Mouse (Mus musculus) c-Kit-positive CD71-positive TER-119-positive erythroid progenitor cells, embryonic 14.5 days (primary cell): ENCODE results near the gene Sez6l2.
A peak's percentile ranks its signal among the peaks of the same experiment; 100 is the strongest.

Experiments
- DNase-seq: peaks from one replicate; pipeline ENCODE4 v3.0.0-alpha.2; 2013; ENCODE audit warnings: low spot score

The Sez6l2 gene

DNA sequence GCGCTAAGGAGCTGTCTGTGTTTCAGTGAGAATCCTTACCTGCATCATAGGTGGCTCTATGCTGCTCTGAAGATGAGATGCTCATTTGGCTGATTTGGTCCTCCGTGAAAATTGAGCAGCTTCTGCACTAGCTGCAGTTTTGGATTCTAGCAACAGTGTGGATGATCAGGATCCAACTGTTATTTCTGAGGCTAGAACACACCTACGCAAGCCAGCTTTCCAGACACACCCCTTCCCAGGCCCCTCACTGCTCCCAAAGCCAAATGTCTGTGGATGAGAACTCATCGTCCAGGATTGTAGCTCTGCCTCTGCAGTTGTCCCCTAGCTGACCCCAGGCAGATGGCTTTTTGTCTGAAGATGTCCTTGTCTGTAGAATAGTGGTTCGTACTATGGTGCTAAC, 10.7 kb downstream of the Sez6l2 start:
- no peak for DNase-seq

DNA sequence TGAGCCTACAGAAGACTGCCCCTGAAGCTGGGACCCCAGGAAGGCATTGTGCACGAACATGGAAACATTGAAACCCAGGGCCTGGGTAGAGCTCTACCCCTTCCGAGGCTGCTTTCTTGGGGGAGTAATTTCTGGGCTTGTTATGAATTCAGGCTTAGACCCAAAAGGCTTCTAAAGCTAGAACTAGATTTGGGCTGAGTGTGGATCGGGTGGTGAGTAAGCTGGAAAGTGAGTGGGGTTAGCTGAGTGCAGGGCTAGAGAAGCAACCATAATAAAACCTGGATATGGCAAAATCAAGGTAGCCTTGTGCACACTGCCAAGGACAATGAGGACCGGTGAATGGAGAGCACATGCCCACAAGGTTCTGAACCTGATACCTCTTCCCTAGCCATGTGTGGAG, 11.6 kb downstream of the Sez6l2 start:
- DNase-seq, result no peak

DNA sequence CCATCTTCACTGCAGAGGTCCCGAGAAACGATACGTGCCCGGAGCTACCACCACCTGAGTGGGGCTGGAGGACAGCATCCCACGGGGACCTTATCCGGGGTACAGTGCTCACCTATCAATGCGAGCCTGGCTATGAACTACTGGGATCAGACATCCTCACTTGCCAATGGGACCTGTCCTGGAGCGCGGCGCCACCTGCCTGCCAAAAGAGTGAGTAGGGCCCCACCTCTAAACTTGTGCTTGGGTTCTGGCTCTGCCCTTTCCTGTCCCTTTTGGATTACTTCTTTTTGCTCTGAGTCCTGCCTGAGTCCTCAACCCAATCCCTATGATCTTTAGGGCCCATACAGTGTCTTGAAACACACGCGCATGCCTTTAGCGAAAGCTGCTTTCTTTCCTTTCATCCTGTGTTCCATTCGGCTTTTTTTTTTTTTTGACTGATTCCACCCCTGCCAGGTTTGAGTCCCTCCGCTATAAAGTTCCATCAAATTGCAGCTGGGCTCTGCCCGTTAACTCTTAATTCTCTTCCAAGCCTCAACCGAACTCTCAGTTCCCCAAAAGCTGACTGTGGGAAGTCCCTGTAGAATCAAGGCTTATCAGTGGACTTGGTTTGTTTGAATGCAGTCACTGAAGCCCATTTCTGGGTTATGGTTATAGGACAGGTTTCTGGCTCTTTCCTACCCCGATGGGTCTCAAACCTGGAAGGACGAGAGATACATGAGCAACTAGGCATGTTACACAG, 13.4 kb downstream of the Sez6l2 start:
- no peak for DNase-seq

DNA sequence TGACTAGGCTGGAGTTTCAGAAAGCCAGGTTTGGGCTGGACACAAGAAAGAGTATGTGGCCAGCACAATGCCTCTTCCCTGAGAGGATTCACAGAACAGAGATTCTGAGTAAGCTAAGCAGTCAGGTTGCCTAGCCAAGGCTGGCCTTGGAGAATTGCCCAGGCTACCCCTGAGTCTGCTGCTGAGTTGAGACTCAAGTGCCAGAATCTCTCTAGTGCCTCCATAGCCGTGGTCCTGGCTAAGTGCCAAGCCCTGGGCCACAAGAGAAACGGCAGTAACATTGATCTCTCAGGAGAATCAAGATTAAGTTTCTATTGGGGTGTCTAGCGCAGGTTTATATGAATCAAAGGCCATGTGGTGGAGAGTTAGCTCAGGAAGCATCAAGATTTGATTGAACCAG, 15.2 kb downstream of the Sez6l2 start:
- DNase-seq, result no peak

DNA sequence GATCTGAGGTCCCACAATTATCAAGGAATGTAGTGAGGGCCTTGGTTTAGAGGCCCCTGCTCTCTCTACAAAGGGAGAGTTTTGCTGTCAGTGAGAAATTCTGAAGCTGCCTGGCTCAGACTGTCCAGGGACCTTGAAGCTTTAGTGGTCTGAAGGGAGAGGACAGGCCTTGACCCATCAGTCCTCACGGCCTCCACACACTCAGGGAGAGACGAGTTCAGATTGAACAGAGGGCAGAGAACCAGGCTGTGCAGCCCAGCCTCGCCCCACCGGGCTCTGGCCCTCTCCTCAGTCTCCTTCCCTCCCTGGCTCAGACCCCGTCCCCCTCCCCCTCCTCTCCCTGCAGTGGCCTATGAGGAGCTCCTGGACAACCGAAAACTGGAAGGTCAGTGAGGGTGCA, 17.0 kb downstream of the Sez6l2 start:
- no peak for DNase-seq

DNA sequence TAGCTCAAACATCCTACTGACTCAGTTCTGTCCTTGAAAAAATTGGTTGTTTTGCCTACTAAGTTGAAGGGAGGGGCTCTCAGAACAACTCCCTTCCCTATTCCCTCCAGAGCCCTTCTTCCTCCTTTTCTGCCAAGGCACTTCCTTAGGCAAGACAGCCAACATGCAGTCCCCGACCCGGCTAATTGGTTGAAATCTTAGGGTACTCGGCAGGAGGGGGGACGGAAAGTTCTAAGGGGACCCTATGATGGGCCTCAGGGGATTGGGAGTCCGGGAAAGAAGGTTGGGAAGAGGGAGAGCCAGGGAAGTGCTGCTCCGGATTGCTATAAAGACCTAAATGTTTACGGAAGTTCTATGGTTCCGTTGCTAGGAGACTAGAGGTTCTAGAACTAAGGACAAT, 25.1 kb downstream of the Sez6l2 start:
- DNase-seq, result no peak

DNA sequence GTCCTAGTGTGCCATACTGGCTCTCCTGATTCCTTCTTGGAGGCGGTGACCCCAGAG, 25.4 kb downstream of the Sez6l2 start, which contains the start of gene Cdipt:
Gene Cdipt, plus strand, starts transcription at position 22 of the 57 bp plus-strand sequence.
- no peak for DNase-seq

DNA sequence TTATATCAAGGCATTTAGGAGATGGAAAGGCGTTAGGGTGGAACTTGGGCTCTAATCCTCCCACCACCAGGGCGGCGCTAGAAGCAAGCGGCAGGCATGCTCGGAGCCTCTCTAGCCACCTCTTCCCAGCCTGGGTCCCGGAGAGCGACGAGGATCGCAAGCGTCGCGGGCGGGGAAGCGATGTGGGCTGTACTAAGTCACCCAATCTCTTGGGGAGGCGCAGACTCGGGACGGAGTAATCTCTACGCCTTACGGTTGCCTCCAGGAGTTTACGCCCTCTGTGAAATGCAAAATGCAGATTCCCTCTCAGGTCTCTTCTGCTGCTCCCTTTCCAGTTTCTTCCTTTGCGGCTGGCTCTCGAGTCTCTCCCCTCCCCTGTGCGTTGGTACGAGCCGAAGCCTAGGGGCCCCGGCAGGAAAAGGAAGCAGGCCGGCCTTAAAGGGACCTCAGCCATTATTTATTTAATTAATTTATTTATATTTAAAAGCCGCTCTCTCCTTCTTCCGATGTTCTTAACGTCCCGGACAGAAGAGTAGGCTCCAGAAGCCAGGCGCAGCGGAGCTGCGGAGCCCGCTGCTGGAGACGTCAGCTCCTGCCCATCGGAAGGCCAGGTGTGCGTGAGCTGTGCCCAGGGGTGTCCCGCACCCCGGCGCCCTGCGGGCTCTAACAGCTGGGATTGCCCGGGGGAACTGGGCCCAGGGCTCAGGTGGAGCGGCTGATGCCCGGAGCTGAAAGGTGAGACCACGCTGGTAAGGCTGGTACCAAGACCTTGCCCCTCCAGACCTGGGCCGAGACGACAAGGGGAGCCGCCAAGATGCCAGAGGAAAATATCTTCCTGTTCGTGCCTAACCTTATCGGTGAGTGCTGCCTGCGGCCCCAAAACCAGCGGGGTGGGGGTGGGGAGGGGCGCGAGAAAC, 25.8 kb downstream of the Sez6l2 start, which contains the start of gene Cdiptos:
Gene Cdiptos, minus strand, starts transcription at position 149 of the 917 bp plus-strand sequence.
- peak; percentile 96 for DNase-seq

DNA sequence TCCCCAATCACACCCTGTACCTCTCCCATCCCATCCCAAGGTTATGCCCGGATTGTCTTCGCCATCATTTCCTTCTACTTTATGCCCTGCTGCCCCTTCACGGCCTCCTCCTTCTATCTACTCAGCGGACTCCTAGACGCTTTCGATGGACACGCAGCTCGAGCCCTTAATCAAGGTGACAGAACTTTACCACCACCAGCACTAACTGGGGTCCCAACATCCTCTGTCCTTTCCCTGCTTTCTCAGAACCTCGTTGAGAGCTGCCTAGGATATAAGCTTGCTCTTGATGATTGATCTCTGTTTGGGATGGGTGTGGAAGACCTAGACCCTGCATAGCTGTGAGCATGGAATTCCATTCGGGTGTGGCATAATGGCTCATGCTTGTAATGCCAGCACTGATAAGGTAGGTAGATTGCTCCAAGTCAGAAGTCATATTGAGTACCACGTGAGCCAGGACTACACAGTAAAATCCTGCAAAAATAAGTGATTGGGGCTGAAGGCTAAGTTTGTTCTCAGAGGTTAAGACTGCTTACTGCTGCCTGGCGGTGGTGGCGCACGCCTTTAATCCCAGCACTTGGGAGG, 26.6 kb downstream of the Sez6l2 start:
- DNase-seq, result peak; percentile 47

DNA sequence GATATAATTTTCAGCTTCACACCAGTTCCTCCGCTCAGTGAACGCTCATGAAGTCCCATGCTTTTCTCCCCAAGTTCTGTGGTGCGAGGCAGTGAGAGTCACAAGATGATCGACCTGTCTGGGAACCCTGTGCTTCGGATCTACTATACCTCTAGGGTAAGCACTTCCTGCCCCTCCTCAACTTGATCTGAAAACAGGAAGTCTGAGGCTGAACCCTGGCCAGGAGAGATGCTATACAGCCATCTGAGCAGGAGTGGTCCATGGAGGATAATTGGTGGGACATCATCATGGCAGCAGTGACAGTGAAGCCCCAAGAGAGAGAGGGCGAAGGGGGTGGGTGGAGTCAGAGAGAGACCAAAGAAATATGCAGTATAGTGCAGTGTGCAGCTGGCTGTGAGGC, 28.5 kb downstream of the Sez6l2 start:
- DNase-seq, result no peak

DNA sequence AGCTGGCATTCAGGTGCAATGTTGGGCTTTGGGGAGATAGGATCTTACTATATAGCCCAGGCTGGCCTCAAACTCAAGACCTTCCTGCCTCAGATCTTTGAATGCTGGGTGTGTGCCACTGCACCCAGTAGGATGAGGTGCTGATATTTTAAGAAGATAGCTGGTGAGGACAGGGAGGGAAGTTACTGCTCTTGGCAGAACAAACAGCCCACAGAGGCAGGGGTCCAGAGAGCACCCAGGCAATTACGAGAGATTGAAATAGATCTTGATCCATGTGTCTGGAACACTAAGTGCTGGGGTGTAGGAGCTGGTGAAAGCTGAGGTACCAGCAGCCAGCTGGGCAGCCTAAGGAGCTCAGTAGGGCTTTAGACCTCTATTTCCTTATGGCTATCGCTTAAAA, 31.2 kb downstream of the Sez6l2 start:
- no peak for DNase-seq

DNA sequence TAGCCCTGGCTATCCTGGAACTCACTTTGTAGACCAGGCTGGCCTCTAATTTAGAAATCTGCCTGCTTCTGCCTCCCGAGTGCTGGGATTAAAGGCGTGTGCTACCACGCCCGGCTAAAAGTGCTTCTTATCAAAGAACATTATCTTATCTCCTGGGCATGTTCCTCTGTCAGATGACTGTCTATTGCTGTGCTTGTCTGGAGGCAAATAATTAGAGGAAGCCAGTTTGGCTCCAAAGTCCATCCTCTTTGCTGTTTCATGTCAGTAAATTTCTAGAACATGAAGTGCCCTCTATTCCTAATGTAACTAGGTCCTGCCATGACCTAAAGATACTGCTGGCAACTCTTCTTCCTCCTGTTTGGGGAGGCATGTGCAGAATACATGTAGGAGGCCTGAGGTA, 31.7 kb downstream of the Sez6l2 start:
- no peak for DNase-seq

DNA sequence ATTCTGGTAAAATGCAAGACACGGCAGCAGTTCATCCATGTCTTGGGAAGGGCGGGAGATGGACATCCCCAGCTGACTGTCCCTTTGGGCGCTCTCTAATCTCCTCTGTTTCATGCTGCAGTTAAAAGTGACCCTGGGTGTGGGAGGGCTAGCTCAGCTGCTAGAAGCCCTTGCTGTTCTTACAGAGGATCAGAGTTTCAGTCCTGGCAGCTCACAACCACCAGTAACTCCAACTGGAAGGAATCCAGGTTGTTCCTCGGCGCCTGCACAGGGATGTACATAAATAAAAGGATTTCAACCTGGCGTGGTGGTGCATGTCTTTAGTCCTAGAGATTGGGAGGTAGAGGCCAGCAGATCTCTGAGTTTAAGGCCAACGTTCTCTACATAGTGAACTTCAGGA, 32.8 kb downstream of the Sez6l2 start:
- DNase-seq, result no peak

DNA sequence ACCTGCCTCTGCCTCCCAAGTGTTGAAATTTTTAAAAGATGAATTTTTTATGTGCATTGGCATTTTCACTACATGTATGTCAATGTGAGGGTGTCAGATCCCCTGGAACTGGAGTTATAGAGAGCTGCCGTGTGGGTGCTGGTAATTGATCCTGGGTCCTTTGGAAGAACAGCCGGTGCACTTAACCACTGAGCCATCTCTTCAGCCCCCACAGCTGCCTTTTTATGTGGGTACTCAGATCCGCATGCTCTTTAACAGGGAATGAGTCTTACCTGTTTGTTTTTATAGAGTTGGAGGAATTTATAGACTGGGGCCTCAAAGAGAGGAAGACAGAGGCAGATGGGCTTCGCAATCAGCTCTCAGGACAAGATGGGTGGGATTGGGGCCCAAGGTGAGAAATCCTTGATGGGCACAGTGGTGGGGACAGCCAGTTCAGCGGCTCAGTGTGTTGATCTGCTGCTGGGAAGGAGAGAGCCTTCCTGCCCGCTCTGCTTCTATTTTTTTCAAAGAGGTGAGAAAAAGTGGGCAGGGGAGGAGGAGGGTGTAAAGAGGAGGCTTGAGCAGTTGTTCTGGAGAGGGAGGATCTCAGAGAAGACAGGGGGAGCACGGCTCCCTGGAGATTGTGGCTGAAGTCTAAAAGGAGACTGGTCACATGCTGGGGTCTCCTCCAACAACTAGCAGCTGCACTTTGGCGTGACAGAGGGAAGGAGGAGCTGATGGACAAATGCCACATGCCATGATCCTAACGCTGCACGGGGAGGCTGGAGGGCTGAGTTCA, 34.5 kb downstream of the Sez6l2 start:
- DNase-seq, result no peak

DNA sequence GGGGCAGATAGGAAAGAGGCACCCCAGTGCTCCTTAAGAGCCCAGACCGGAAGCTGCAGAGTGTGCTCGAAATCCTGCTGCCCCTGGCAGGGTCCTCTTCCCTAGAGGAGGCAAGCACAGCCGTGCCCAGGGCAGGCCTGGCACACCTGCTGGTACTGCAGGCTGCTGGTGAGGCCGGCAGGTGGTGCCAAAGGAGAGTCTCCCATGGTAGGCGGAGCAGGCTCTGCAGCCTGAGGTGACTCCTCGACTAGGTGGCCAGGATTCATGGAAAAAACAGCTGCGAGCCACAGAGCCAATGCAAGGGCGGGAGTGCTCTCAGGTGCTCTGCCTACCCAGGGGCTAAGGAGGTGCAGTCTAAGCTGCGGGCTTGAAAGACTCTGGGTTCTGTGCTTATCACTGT, 36.0 kb downstream of the Sez6l2 start:
- no peak for DNase-seq

DNA sequence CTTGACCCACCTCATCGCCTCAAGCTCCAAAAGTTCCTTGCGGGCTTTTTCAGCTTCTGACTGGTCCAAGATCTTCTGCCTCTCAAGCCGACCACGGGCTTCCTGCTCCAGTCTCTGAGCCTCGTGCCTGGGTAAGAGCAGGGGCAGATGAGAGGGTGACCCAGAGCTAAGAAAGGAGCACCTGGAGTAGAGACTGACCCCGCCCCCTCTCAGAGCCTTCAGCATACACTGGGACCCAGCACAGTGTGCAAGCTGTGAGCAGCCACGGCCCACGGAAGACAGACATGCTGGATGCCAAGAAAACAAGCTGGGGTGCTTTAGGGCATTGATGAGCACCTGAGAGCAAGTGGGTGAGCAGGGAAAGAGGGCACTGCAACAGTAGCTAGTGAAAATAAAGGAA, 38.5 kb downstream of the Sez6l2 start:
- DNase-seq, result no peak

DNA sequence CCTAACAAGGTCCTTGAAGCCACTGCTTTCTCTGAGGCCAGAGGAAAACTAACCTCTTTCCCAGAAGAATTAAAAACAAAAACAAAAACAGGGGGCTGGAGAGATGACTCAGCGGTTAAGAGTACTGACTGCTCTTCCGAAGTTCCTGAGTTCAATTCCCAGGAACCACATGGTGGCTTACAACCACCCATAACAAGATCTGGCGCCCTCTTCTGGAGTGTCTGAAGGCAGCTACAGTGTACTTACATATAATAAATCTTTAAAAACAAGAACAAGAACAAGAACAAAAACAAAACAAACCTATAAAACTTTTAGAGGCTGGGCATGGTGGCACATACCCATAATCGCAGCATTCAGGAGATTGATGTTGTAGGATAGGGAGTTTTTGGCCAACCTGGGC, 46.1 kb downstream of the Sez6l2 start:
- DNase-seq, result no peak

DNA sequence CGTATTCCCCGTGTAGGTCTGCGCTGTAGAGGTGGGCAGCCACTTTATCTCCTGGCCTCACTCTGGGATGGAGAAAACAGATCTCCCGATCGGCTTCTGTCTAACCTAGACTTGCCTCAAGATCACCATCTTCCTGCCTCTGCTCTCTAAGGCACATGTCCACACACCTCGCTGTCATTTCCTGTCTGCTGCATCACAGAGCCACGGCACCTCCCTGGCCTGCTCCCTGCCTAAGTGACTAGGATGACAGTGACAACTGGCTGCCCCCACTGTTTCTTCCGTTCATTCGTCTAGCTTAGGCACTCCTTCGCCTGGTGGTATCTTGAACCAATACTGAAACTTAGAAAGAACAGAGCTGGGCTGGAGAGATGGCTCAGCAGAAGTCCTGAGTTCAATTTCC, 49.2 kb downstream of the Sez6l2 start:
- DNase-seq, result no peak

DNA sequence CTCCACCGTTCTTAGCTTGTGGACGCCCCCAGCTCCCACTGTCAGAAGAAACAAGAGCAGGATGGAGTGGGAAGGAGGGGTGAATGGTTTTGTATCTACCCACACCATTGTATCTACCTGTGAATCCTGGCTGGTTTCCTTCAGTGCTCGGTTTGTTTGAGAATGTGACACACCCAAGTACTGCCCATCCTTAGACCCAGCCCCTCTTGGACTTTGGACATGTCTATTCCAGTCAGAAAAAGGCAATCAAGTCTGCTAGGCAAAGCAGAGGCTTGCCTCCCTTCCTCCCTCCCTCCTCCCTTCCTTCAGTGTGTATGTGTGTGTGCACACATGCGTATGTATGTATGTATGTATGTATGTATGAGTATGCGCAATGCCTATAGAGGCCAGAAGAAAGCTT, 53.3 kb downstream of the Sez6l2 start:
- no peak for DNase-seq

DNA sequence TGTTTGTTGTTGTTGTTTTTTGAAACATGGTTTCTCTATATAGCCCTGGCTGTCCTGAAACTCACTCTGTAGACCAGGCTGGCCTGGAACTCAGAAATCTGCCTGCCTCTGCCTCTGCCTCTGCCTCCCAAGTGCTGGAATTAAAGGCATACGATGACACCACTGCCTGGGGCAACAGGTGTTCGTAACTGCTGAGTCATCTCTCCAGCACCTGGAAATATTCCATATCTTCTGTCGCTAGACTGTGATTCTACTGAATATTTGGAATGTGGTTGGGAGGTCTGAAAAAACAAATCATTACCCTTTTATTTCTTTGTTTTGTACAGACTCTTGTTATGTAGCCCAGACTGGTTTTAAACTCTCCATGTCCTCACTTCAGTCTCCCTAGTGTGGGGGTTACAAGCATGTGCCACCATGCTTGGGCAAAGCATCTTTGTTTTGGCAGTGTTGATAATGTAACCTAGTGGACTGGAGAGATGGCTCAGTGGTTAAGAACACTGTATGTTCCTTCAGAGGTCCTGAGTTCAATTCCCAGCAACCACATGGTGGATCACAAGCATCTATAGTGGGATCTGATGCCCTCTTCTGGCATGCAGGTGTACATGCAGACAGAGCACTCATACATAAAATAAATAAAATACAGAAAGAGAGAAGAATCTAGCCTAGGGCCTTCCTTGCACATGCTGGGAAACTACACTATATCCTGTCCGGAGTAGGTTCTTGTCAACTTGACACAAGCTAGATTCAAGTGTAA, 53.9 kb downstream of the Sez6l2 start:
- no peak for DNase-seq

DNA sequence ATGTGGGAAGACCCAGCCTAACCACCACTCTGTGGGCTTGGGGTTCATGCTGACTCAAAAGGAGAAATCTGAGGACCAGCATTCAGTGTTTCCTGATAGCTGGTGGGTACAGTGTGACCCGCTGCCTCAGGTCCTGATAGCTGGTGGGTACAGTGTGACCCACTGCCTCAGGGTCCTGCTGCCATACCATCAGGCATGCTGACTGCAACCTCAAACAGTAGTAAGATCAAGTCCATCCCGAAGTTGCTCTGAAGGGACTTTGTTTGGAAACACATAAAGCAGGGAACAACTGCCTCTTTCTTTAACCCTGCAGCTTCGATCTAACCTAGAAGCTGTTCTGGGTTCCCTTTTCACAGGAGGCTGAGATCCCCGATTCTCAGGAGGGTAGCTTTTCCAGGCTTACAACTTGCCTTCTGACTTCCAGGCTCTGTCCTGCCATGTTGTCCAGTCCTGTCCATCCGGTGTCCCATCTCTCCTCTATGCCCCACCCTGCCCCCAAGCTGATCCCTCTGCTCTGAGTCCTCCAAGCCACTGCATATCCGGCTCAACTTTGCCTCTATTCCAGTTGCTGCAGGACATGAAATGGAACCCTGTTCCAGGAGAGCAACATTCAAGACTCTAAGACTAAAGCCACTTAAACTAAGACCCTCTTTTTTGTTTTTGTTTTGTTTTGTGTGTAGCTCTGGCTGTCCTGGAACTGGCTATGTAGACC, 57.1 kb downstream of the Sez6l2 start:
- DNase-seq, result no peak
